Mouse (Mus musculus) liver, adult 2 months (tissue): ENCODE measurements at regions not wholly inside any gene's neighbourhood (a gene's known extent, or its start where the extent isn't known, plus 50 kb on each side); places are given as distances from the start of the nearest gene placed in this dataset.

Experiments
- DNase-seq: peaks from one replicate; pipeline ENCODE4 v3.0.0-alpha.2; 2011; ENCODE audit warnings: low read depth, low spot score; ENCODE audit errors: extremely low read depth
- H3K27ac ChIP-seq: fragments of 200-500 bp; replicated peaks from 2 replicates; pipeline ENCODE4 v1.5.1; 2012; ENCODE audit warnings: low read depth, mild to moderate bottlenecking, control low read depth, inconsistent platforms, low read length; ENCODE audit not compliant: insufficient read depth
- H3K27me3 ChIP-seq: fragments of 200-500 bp; 2 replicates; pipeline ENCODE4 v1.6.1; 2012; ENCODE audit warnings: mild to moderate bottlenecking, moderate library complexity, low read length, inconsistent platforms; ENCODE audit not compliant: control insufficient read depth, insufficient read depth
- H3K36me3 ChIP-seq: fragments of 200-500 bp; 2 replicates; pipeline ENCODE4 v1.6.1; 2012; ENCODE audit warnings: low read length, inconsistent platforms; ENCODE audit not compliant: control insufficient read depth, insufficient read depth
- H3K4me1 ChIP-seq: fragments of 200-500 bp; 2 replicates; pipeline ENCODE4 v1.6.1; 2011; ENCODE audit warnings: low read length; ENCODE audit not compliant: control insufficient read depth, insufficient read depth
- H3K4me3 ChIP-seq: fragments of 200-500 bp; 2 replicates; pipeline ENCODE4 v1.5.1; 2011; ENCODE audit warnings: low read depth, mild to moderate bottlenecking, control low read depth, low read length, moderate library complexity; ENCODE audit not compliant: insufficient read depth
- H3K79me2 ChIP-seq: fragments of 200-500 bp; 2 replicates; pipeline ENCODE4 v1.6.1; 2012; ENCODE audit warnings: inconsistent platforms, mild to moderate bottlenecking, low read length, moderate library complexity; ENCODE audit not compliant: control insufficient read depth, insufficient read depth
- H3K9ac ChIP-seq: fragments of 200-500 bp; 2 replicates; pipeline ENCODE4 v1.6.1; 2012; ENCODE audit warnings: low read depth, mild to moderate bottlenecking, control low read depth, inconsistent platforms, low read length
- CTCF ChIP-seq: fragments of 200-500 bp; IDR thresholded peaks from 2 replicates; pipeline ENCODE4 v1.5.1; 2011; ENCODE audit warnings: low read depth, low read length, control low read depth
- POLR2A ChIP-seq: fragments of 200-500 bp; IDR thresholded peaks from 2 replicates; pipeline ENCODE4 v1.6.1; 2011; ENCODE audit warnings: low read length, control low read depth; ENCODE audit not compliant: insufficient read depth; ENCODE audit errors: extremely low read depth
- WGBS: fragments of 180-500 bp; shearing (Covaris S2); methylation state at CpG from one replicate; pipeline ENCODE4 v1.1.7; 2018; 5-methylcytosine and 5-hydroxymethylcytosine counted together

DNA sequence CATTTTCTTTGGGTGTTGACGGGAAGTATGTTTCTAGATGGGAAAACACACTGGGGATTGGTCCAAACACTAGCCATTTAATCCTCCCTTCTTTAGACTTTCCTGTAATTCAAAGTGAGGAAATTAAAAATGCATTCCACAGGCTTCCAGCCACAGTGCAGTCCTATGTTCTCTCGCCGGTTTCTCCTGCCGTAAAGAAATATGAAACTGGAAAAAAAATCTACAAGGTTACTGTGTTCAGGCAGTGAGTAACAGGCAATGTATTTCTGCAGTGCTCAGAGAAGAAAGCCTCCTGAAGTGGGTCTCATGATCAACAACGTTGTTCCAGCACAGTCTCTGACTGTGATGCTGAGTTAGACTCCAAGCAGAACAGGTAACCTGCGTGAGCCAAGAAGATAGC, 763.0 kb upstream of the Lrrc6 start:
- no peaks in the 10 kb centered on the region for H3K36me3 ChIP-seq
- WGBS: 76% methylated on average over 6 of the region's 6 CpGs
- H3K4me3 ChIP-seq: no peak overlapping the region
- H3K27ac ChIP-seq: no peak overlapping the region
- H3K9ac ChIP-seq: no peak overlapping the region
- no peaks in the 10 kb centered on the region for H3K27me3 ChIP-seq
- H3K4me1 ChIP-seq: no peaks in the 10 kb centered on the region
- TF ChIP-seq CTCF: no peak
- TF ChIP-seq POLR2A: no peak
- DNase-seq: no peak
- no peaks in the 10 kb centered on the region for H3K79me2 ChIP-seq

DNA sequence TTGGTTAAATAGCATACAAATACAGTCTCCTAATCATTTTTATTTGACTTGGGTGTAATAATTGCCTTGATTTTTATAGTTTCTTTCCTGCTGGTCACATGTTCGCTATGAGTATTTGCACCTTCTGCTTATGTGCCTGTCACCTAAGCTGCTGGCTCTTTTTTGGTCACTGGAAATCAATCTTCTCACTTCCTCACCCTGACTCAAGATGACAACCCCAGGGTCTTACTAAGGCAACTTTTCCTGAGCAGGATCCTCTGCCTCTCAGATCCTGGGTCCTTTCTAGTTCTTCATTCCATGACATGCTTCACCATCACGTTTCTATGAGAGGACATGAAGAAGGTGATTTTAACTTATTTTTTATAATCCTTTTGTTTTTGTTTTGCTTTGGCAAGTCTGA, 762.6 kb upstream of the Lrrc6 start:
- DNase-seq: no peak
- TF ChIP-seq CTCF: no peak
- no peak for TF ChIP-seq POLR2A
- Histone ChIP-seq H3K9ac (no peak overlapping the region), H3K27me3 (no peaks in the 10 kb centered on the region), H3K36me3 (no peaks in the 10 kb centered on the region), H3K4me1 (no peaks in the 10 kb centered on the region), H3K4me3 (no peak overlapping the region), H3K27ac (no peak overlapping the region), H3K79me2 (no peaks in the 10 kb centered on the region)
- 67% methylated on average over 2 of the region's 2 CpGs for WGBS

DNA sequence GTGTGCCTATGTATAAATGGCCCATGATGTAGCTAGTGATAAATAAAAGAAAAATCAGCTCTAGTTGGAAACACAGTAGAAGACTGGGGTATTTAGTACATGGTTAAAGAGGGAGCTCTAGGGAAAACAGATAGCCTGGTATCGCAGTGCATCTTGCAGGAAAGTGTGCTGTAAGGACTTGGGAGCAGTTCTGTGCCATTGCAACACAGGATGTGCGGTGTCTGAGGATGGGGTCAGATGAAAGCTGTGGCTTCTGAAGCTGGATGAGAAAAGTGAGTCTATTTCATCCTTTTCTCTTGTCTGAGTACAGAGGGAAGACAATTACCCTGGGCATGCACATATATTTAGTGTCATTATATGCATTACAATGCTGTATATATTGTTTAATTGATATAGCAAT, 761.6 kb upstream of the Lrrc6 start:
- Histone ChIP-seq H3K27me3 (no peaks in the 10 kb centered on the region), H3K36me3 (no peaks in the 10 kb centered on the region), H3K4me1 (no peaks in the 10 kb centered on the region), H3K27ac (no peak overlapping the region), H3K9ac (no peak overlapping the region), H3K79me2 (no peaks in the 10 kb centered on the region), H3K4me3 (no peak overlapping the region)
- WGBS: 96% methylated on average over 2 of the region's 2 CpGs
- DNase-seq: no peak
- TF ChIP-seq POLR2A (no peak), CTCF (no peak)

DNA sequence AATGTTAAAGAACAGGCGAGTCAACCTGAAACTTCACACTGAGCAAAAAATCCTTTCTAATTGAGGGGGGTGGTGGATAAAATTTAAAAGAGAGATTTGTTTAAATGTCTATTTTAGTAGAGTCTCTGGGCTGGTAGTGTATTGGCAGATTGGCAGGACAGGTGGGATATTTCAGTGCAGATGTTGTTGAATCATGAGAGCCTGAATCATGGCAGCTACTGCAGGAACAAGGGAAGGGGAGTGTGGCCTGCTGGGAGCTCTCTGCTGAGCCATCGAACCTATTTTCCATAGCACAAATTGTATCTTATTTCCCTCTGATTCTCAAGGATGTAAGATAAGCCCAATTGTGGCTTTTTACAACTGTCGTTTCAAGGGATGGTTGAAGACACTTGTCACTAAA, 760.0 kb upstream of the Lrrc6 start:
- Histone ChIP-seq H3K79me2 (no peaks in the 10 kb centered on the region), H3K9ac (no peak overlapping the region), H3K27me3 (no peaks in the 10 kb centered on the region), H3K4me3 (no peak overlapping the region), H3K36me3 (no peaks in the 10 kb centered on the region), H3K27ac (no peak overlapping the region), H3K4me1 (no peaks in the 10 kb centered on the region)
- 91% methylated on average over 3 of the region's 3 CpGs for WGBS
- DNase-seq: no peak
- TF ChIP-seq CTCF: no peak
- no peak for TF ChIP-seq POLR2A

DNA sequence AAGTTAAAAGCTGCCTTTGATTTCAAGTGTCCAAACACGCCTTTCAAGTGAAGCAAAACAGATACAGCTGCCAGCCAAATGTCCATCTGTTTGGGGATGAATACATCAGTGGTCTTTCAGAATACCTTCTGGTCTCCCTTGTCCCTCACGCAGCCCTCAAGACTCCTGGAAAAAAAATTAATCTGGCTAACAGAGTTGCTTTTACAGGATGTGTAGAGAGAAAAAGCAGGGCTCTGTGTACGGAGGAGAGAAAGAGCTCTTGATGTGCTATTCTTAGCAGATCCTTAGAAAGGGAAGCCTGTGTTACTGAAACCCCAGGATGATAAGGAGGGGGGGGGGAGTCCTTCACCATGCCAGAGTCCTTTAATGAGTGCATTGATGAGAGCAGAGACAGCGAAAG, 748.4 kb upstream of the Lrrc6 start:
- no peaks in the 10 kb centered on the region for H3K36me3 ChIP-seq
- whole genome bisulfite sequencing: 76% methylated on average over 4 of the region's 4 CpGs
- no peak overlapping the region for H3K9ac ChIP-seq
- no peak overlapping the region for H3K4me3 ChIP-seq
- TF ChIP-seq POLR2A: no peak
- TF ChIP-seq CTCF: no peak
- no peaks in the 10 kb centered on the region for H3K79me2 ChIP-seq
- no peak for DNase-seq
- H3K27ac ChIP-seq: no peak overlapping the region
- H3K27me3 ChIP-seq: no peaks in the 10 kb centered on the region
- H3K4me1 ChIP-seq: no peaks in the 10 kb centered on the region

GRCm38 (mm10) chr15:67248471-67248870, 747.8 kb upstream of the Lrrc6 start:
- Histone ChIP-seq H3K27ac (no peak overlapping the region), H3K79me2 (no peaks in the 10 kb centered on the region), H3K27me3 (no peaks in the 10 kb centered on the region), H3K36me3 (no peaks in the 10 kb centered on the region), H3K9ac (no peak overlapping the region), H3K4me3 (no peak overlapping the region), H3K4me1 (no peaks in the 10 kb centered on the region)
- no peak for DNase-seq
- TF ChIP-seq POLR2A (no peak), CTCF (no peak)
